ENCODE assay signal across 9 mouse cellular contexts in the genomic region with DNA sequence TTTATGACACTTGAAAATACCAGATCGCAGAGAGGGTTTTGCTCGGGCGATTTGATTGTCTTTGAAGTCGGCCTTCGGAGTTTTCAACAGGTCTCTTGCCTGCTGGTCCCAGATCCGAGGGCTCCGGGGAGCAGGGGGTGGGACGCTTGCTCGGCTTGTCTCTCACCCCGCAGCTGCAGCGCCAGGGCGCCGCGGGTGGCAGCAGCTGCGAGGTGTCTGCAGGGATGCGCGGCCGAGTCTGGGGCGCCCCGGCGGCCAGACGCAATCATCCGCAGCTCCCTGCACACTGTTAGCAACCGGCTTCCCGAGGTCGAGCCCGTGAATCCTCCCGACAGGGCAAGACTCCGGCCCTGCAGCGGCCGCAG.
A peak's percentile ranks its signal among the peaks of the same experiment; 100 is the strongest.
DNase-seq lines count a peak whose midpoint lies in the region; ATAC-seq and TF ChIP-seq lines count a peak whose summit lies in the region.
"Had no signal": no experiment of that assay in that cellular context is flagged by ENCODE, and none has a peak within 500 bp of the region (broad histone marks: within the 10 kb centered on the region; RNA-seq: fewer than 3 reads in every experiment).

No protein-coding gene starts in this region.

- peak overlapping the region; percentile 98 for H3K4me2 ChIP-seq in forebrain, embryonic 12.5 days
- peak overlapping the region; percentile 91 for H3K4me2 ChIP-seq in hindbrain, embryonic 13.5 days
- H3K4me2 ChIP-seq in limb, embryonic 12.5 days = peak overlapping the region; percentile 96
- H3K4me2 ChIP-seq in neural tube, embryonic 12.5 days (replicated peaks) = peak overlapping the region; percentile 83

- H3K27me3 ChIP-seq in heart, adult 2 months (ENCODE audit: control insufficient read depth, insufficient read depth, low read length) = peaks cover 12% of the 10 kb centered on the region
- H3K27me3 ChIP-seq in forebrain, embryonic 12.5 days = peaks cover 67% of the 10 kb centered on the region
- H3K27me3 ChIP-seq in hindbrain, embryonic 13.5 days = peaks cover 79% of the 10 kb centered on the region
- H3K27me3 ChIP-seq in limb, embryonic 12.5 days = peaks cover 78% of the 10 kb centered on the region
- H3K27me3 ChIP-seq in neural tube, embryonic 12.5 days (replicated peaks) = peaks cover 32% of the 10 kb centered on the region

- H3K9ac ChIP-seq in heart, adult 2 months (ENCODE audit: low read depth, low read length) = no peak overlapping the region
- H3K9ac ChIP-seq in forebrain, embryonic 12.5 days = peak overlapping the region; percentile 64
- H3K9ac ChIP-seq in hindbrain, embryonic 13.5 days = peak overlapping the region; percentile 71
- peak overlapping the region; percentile 42; the same call in 1 of the 2 replicates for H3K9ac ChIP-seq in limb, embryonic 12.5 days (replicated peaks)
- peak overlapping the region; percentile 55 for H3K9ac ChIP-seq in neural tube, embryonic 12.5 days

- no peak for TF ChIP-seq POLR2A in heart, adult 2 months (IDR thresholded peaks at IDR 0.05; ENCODE audit: insufficient read depth, low read depth, low read length)

- no peaks in the 10 kb centered on the region for H3K9me3 ChIP-seq in forebrain, embryonic 12.5 days
- no peaks in the 10 kb centered on the region for H3K9me3 ChIP-seq in hindbrain, embryonic 13.5 days
- H3K9me3 ChIP-seq in limb, embryonic 12.5 days = no peaks in the 10 kb centered on the region
- no peaks in the 10 kb centered on the region for H3K9me3 ChIP-seq in neural tube, embryonic 12.5 days
- H3K9me3 ChIP-seq: G1E had no signal

- no peak overlapping the region for H3K27ac ChIP-seq in heart, adult 2 months
- peak overlapping the region; percentile 46; the same call in 1 of the 2 replicates for H3K27ac ChIP-seq in forebrain, embryonic 12.5 days
- H3K27ac ChIP-seq in hindbrain, embryonic 13.5 days = peak overlapping the region; percentile 64
- H3K27ac ChIP-seq in limb, embryonic 12.5 days = no peak overlapping the region
- no peak overlapping the region for H3K27ac ChIP-seq in neural tube, embryonic 12.5 days

- H3K4me3 ChIP-seq in heart, adult 2 months = peak overlapping the region; percentile 18; the same call in 1 of the 2 replicates
- H3K4me3 ChIP-seq in forebrain, embryonic 12.5 days (replicated peaks) = peak overlapping the region; percentile 57
- H3K4me3 ChIP-seq in hindbrain, embryonic 13.5 days = peak overlapping the region; percentile 49
- peak overlapping the region; percentile 49 for H3K4me3 ChIP-seq in limb, embryonic 12.5 days (replicated peaks)
- peak overlapping the region; percentile 47 for H3K4me3 ChIP-seq in neural tube, embryonic 12.5 days

- H3K4me1 ChIP-seq in heart, adult 2 months (ENCODE audit: control insufficient read depth, insufficient read depth, low read length) = no peaks in the 10 kb centered on the region
- H3K4me1 ChIP-seq in forebrain, embryonic 12.5 days = peaks cover 34% of the 10 kb centered on the region
- H3K4me1 ChIP-seq in hindbrain, embryonic 13.5 days (replicated peaks) = peaks cover 24% of the 10 kb centered on the region
- peaks cover 17% of the 10 kb centered on the region for H3K4me1 ChIP-seq in limb, embryonic 12.5 days (replicated peaks)
- H3K4me1 ChIP-seq in neural tube, embryonic 12.5 days = peaks cover 12% of the 10 kb centered on the region

- H3K79me2 ChIP-seq in heart, adult 2 months (replicated peaks; ENCODE audit: control insufficient read depth, insufficient read depth, low read length) = no peaks in the 10 kb centered on the region

- H3K36me3 ChIP-seq in heart, adult 2 months (ENCODE audit: control insufficient read depth, insufficient read depth, low read length) = no peaks in the 10 kb centered on the region
- no peaks in the 10 kb centered on the region for H3K36me3 ChIP-seq in forebrain, embryonic 12.5 days (replicated peaks)
- no peaks in the 10 kb centered on the region for H3K36me3 ChIP-seq in hindbrain, embryonic 13.5 days
- H3K36me3 ChIP-seq in limb, embryonic 12.5 days = no peaks in the 10 kb centered on the region
- H3K36me3 ChIP-seq in neural tube, embryonic 12.5 days = no peaks in the 10 kb centered on the region
- H3K36me3 ChIP-seq: G1E had no signal

- intact Hi-C loops in heart, adult 2 months (cut with DNase I) = no loop called here
- intact Hi-C loops in heart, postnatal 25 days (cut with DNase I) = loop anchor here (10.0 kb wide), 1 partner anchor 212 kb away; no protein-coding TSS in a partner anchor

- no peak for TF ChIP-seq CTCF in heart, adult 2 months (IDR thresholded peaks at IDR 0.05)

- TF ChIP-seq EP300 in heart, adult 2 months (IDR thresholded peaks at IDR 0.05; ENCODE audit: insufficient read depth, low read depth, low read length) = no peak

- 1% methylated on average over 31 of the region's 31 CpGs for WGBS in heart, adult 2 months
- under 1% methylated on average over 31 of the region's 31 CpGs for WGBS in forebrain, embryonic 12.5 days
- under 1% methylated on average over 31 of the region's 31 CpGs for WGBS in hindbrain, embryonic 13.5 days
- 0% methylated on average over 30 of the region's 31 CpGs for WGBS in limb, embryonic 12.5 days
- WGBS in neural tube, embryonic 12.5 days = under 1% methylated on average over 31 of the region's 31 CpGs

- peak; percentile 4 to 23 for DNase-seq in heart, adult 2 months
- no peak for DNase-seq in heart, postnatal 25 days (ENCODE audit: low spot score)
- peak; percentile 77 for DNase-seq in ZHBTc4 (ENCODE audit: low read depth, low spot score)
- no peak for DNase-seq in spleen, postnatal 4 days (ENCODE audit: low spot score in 2 of 2)

- peak; percentile 84 for ATAC-seq in forebrain, embryonic 12.5 days (ENCODE audit: low FRiP score)
- peak; percentile 79 for ATAC-seq in hindbrain, embryonic 13.5 days (ENCODE audit: low FRiP score)
- no peak; the same call in 1 of the 2 replicates for ATAC-seq in limb, embryonic 12.5 days (ENCODE audit: insufficient number of reproducible peaks, insufficient read depth, low FRiP score, low TSS enrichment, low read depth)
- peak; percentile 92 for ATAC-seq in neural tube, embryonic 12.5 days (ENCODE audit: low FRiP score, low read depth)

Comparison
In these comparisons a context has a peak if more than half of its experiments do, and no peak if none do; other contexts are left out.
1. DNase-seq: peak in heart, adult 2 months (2 of 2) and ZHBTc4 (single experiment); none in heart, postnatal 25 days (single experiment) and spleen, postnatal 4 days (0 of 2).
2. H3K27ac ChIP-seq: peak in forebrain, embryonic 12.5 days (single experiment) and hindbrain, embryonic 13.5 days (single experiment); none in heart, adult 2 months (single experiment), limb, embryonic 12.5 days (single experiment) and neural tube, embryonic 12.5 days (single experiment).
3. Peak in every context shown above with its lines, with median percentiles within 50 percentile points of each other: H3K4me3 ChIP-seq and H3K4me2 ChIP-seq.